Mouse (Mus musculus) embryonic facial prominence, embryonic 14.5 days (tissue): ENCODE results near the gene Plin4. TPM values are rescaled to one million over a fixed set of nuclear protein-coding genes. Genes with fewer than 3 reads are reported as not detected.

Experiments
- ATAC-seq: fragments of 200-750 bp; cut with Nextera tagmentation; 2 replicates; pipeline ENCODE4 v1.8.0; 2017; ENCODE audit warnings: low read depth, moderate number of reproducible peaks, moderate TSS enrichment
- DNase-seq: peaks from one replicate; pipeline ENCODE4 v3.0.0-alpha.2; 2015; ENCODE audit warnings: low spot score
- H3K27ac ChIP-seq: fragments of 300-500 bp; sonication (generic); replicated peaks from 2 replicates; pipeline ENCODE4 v1.5.1; 2014; ENCODE audit warnings: low read depth, mild to moderate bottlenecking, low read length, moderate library complexity
- H3K27me3 ChIP-seq: fragments of 300-500 bp; sonication (generic); replicated peaks from 2 replicates; pipeline ENCODE4 v1.6.1; 2014; ENCODE audit warnings: low read length; ENCODE audit not compliant: control insufficient read depth, insufficient read depth
- H3K36me3 ChIP-seq: fragments of 300-500 bp; sonication (generic); 2 replicates; pipeline ENCODE4 v1.6.1; 2014; ENCODE audit warnings: low read length, mixed read lengths; ENCODE audit not compliant: control insufficient read depth, insufficient read depth
- H3K4me1 ChIP-seq: fragments of 300-500 bp; sonication (generic); 2 replicates; pipeline ENCODE4 v1.6.1; 2014; ENCODE audit warnings: antibody characterized with exemption, low read length; ENCODE audit not compliant: control insufficient read depth, insufficient read depth
- H3K4me2 ChIP-seq: fragments of 300-500 bp; sonication (generic); 2 replicates; pipeline ENCODE4 v1.6.1; 2014; ENCODE audit warnings: low read depth, mild to moderate bottlenecking, low read length, moderate library complexity, mixed read lengths
- H3K4me3 ChIP-seq: fragments of 300-500 bp; sonication (generic); 2 replicates; pipeline ENCODE4 v1.5.1; 2014; ENCODE audit warnings: low read depth, mild to moderate bottlenecking, low read length
- H3K9ac ChIP-seq: fragments of 300-500 bp; sonication (generic); 2 replicates; pipeline ENCODE4 v1.6.1; 2014; ENCODE audit warnings: low read depth, mild to moderate bottlenecking, low read length, moderate library complexity, mixed read lengths
- H3K9me3 ChIP-seq: fragments of 300-500 bp; sonication (generic); 2 replicates; pipeline ENCODE4 v1.6.1; 2016; ENCODE audit warnings: low read length; ENCODE audit not compliant: control insufficient read depth
- WGBS: fragments of 180-500 bp; shearing (Covaris S2); extraction: QIAGEN DNeasy Blood & Tissue Kit; methylation state at CpG from one replicate; pipeline ENCODE4 v1.1.7; 2014; 5-methylcytosine and 5-hydroxymethylcytosine counted together
- polyA plus RNA-seq: library from polyadenylated mRNA; unstranded; fragments of >200 nt; fragmentation: Nextera tagmentation; extraction: Ambion mirVana; gene quantifications from 2 replicates; pipeline ENCODE4 v1.2.1, GENCODE M21; 2014

The Plin4 gene
- polyA plus RNA-seq, 1 experiment from 2014 or later, result 0.33 TPM

GRCm38 (mm10) chr17:56141702-56142605 lies 32.4 kb upstream of the Plin4 start:
- DNase-seq (peak; percentile 57), ATAC-seq (peak; percentile 32; the same call in 1 of the 2 replicates)
- 0% methylated on average over 25 of the region's 47 CpGs for WGBS
- H3K27me3 ChIP-seq, result peaks cover 51% of the 10 kb centered on the region
- no peaks in the 10 kb centered on the region for H3K36me3 ChIP-seq
- peak overlapping the region; percentile 56 for H3K9ac ChIP-seq
- no peak overlapping the region for H3K27ac ChIP-seq
- H3K9me3 ChIP-seq, result no peaks in the 10 kb centered on the region
- H3K4me2 ChIP-seq, result peak overlapping the region; percentile 80
- peaks cover 9% of the 10 kb centered on the region for H3K4me1 ChIP-seq
- H3K4me3 ChIP-seq, result peak overlapping the region; percentile 39

- H3K9me3 ChIP-seq, result no peaks in the 10 kb centered on the region
- H3K36me3 ChIP-seq, result no peaks in the 10 kb centered on the region
- H3K4me1 ChIP-seq, result peaks cover 9% of the 10 kb centered on the region
- peak within 1 kb of the TSS; percentile 80 for H3K4me3 ChIP-seq
- peak within 1 kb of the TSS; percentile 98 for H3K4me2 ChIP-seq
- H3K9ac ChIP-seq, result peak within 1 kb of the TSS; percentile 72
- WGBS, result 2% methylated on average over 37 of the region's 79 CpGs
- ATAC-seq, result no peak
- H3K27me3 ChIP-seq, result peaks cover 44% of the 10 kb centered on the region
- H3K27ac ChIP-seq, result no peak within 1 kb of the TSS
- peak; percentile 62 for DNase-seq
Measured at GRCm38 (mm10) chr17:56139858-56140595, 30.4 kb upstream of the Plin4 start, which contains the start of gene Sema6b. Gene Sema6b (minus strand): TSS chr17:56140343.

- H3K4me3 ChIP-seq, result peak overlapping the region; percentile 80
- 25% methylated on average over 4 of the region's 21 CpGs for WGBS
- no peak for ATAC-seq
- H3K9ac ChIP-seq, result peak overlapping the region; percentile 72
- H3K27me3 ChIP-seq, result peaks cover 44% of the 10 kb centered on the region
- H3K4me1 ChIP-seq, result peaks cover 13% of the 10 kb centered on the region
- no peaks in the 10 kb centered on the region for H3K36me3 ChIP-seq
- no peaks in the 10 kb centered on the region for H3K9me3 ChIP-seq
- no peak for DNase-seq
- no peak overlapping the region for H3K27ac ChIP-seq
- peak overlapping the region; percentile 98 for H3K4me2 ChIP-seq
Measured at GRCm38 (mm10) chr17:56139355-56139754, 29.8 kb upstream of the Plin4 start.

GRCm38 (mm10) chr17:56137839-56138613 lies 28.4 kb upstream of the Plin4 start:
- peak overlapping the region; percentile 98 for H3K4me2 ChIP-seq
- no peaks in the 10 kb centered on the region for H3K36me3 ChIP-seq
- no peak overlapping the region for H3K27ac ChIP-seq
- peak overlapping the region; percentile 54 for H3K9ac ChIP-seq
- peak overlapping the region; percentile 80; the same call in 1 of the 2 replicates for H3K4me3 ChIP-seq
- H3K4me1 ChIP-seq, result peaks cover 18% of the 10 kb centered on the region
- ATAC-seq (no peak), DNase-seq (no peak)
- WGBS, result 17% methylated on average over 25 of the region's 25 CpGs
- H3K27me3 ChIP-seq, result peaks cover 40% of the 10 kb centered on the region
- no peaks in the 10 kb centered on the region for H3K9me3 ChIP-seq

GRCm38 (mm10) chr17:56136558-56136957 lies 27.0 kb upstream of the Plin4 start:
- DNase-seq (no peak), ATAC-seq (no peak)
- Histone ChIP-seq H3K36me3 (no peaks in the 10 kb centered on the region), H3K27me3 (peaks cover 30% of the 10 kb centered on the region), H3K9ac (no peak overlapping the region), H3K9me3 (no peaks in the 10 kb centered on the region), H3K4me2 (no peak overlapping the region), H3K4me3 (no peak overlapping the region), H3K4me1 (peaks cover 14% of the 10 kb centered on the region; the same call in 1 of the 2 replicates), H3K27ac (no peak overlapping the region)
- WGBS, result 86% methylated on average over 7 of the region's 7 CpGs

- H3K27me3 ChIP-seq, result peaks cover 9% of the 10 kb centered on the region
- no peak overlapping the region; the same call in 1 of the 2 replicates for H3K27ac ChIP-seq
- DNase-seq (no peak), ATAC-seq (peak; percentile 23; the same call in 1 of the 2 replicates)
- peaks cover 12% of the 10 kb centered on the region; the same call in 1 of the 2 replicates for H3K4me1 ChIP-seq
- H3K36me3 ChIP-seq, result no peaks in the 10 kb centered on the region
- 3% methylated on average over 25 of the region's 27 CpGs for WGBS
- H3K9me3 ChIP-seq, result no peaks in the 10 kb centered on the region
- peak overlapping the region; percentile 62 for H3K4me2 ChIP-seq
- H3K4me3 ChIP-seq, result peak overlapping the region; percentile 33
- H3K9ac ChIP-seq, result peak overlapping the region; percentile 47; the same call in 1 of the 2 replicates
Measured at GRCm38 (mm10) chr17:56134463-56134971, 24.9 kb upstream of the Plin4 start.

GRCm38 (mm10) chr17:56133457-56134363 lies 24.1 kb upstream of the Plin4 start:
- Histone ChIP-seq H3K27ac (peak overlapping the region; percentile 19), H3K9ac (no peak overlapping the region), H3K4me3 (peak overlapping the region; percentile 33), H3K27me3 (peaks cover 1% of the 10 kb centered on the region; the same call in 1 of the 2 replicates), H3K36me3 (no peaks in the 10 kb centered on the region), H3K4me1 (peaks cover 9% of the 10 kb centered on the region; the same call in 1 of the 2 replicates), H3K4me2 (peak overlapping the region; percentile 62), H3K9me3 (no peaks in the 10 kb centered on the region)
- ATAC-seq, result peak; percentile 32
- 19% methylated on average over 17 of the region's 21 CpGs for WGBS
- peak; percentile 51 for DNase-seq
